ENCODE assay signal across 32 mouse cellular contexts in the genomic region with DNA sequence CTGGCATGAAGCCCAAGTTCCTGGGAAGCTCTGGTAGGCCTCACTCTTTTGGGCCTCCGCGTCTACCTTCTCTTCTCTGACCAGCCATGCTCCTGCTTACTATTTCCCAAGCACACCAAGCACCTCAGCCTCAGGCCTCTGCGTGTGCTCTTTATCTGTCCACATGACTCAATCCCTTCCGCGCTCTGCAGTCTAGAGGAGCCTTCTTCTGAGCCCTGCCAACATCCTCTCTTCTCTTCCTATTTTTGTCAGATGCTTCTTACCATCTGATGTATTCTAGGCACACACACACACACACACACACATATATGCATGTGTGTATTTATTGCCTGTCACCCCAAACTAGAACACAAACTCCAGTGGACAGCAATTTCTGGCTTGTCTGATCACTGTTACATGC.
"Had no signal": no experiment of that assay in that cellular context is flagged by ENCODE, and none has a peak within 500 bp of the region (broad histone marks: within the 10 kb centered on the region; RNA-seq: fewer than 3 reads in every experiment).

No protein-coding gene starts in this region.

- H3K27ac ChIP-seq: limb, embryonic 10.5 days; limb, embryonic 12.5 days; limb, embryonic 13.5 days; limb, embryonic 15.5 days; liver, embryonic 12.5 days; liver, embryonic 13.5 days; liver, embryonic 14.5 days; liver, embryonic 15.5 days; lung, embryonic 15.5 days; macrophage; midbrain, embryonic 10.5 days; midbrain, embryonic 12.5 days; midbrain, embryonic 13.5 days; midbrain, embryonic 15.5 days; neural tube, embryonic 12.5 days had no signal

- ATAC-seq: liver, embryonic 12.5 days; liver, postnatal 0 days; lung, postnatal 0 days; midbrain, embryonic 13.5 days; midbrain, embryonic 15.5 days; midbrain, embryonic 16.5 days had no signal

- H3K4me2 ChIP-seq: limb, embryonic 12.5 days; limb, embryonic 13.5 days; limb, embryonic 15.5 days; liver, embryonic 11.5 days; liver, embryonic 12.5 days; liver, embryonic 13.5 days; liver, embryonic 15.5 days; lung, embryonic 14.5 days; lung, embryonic 15.5 days; midbrain, embryonic 11.5 days; midbrain, embryonic 12.5 days; midbrain, embryonic 13.5 days; midbrain, embryonic 15.5 days; neural tube, embryonic 12.5 days had no signal

- H3K36me3 ChIP-seq: limb, embryonic 10.5 days; limb, embryonic 12.5 days; limb, embryonic 13.5 days; liver, embryonic 12.5 days; liver, embryonic 13.5 days; liver, embryonic 15.5 days; lung, embryonic 15.5 days; midbrain, embryonic 10.5 days; midbrain, embryonic 12.5 days; midbrain, embryonic 13.5 days; midbrain, embryonic 15.5 days; neural tube, embryonic 12.5 days had no signal

- H3K9me3 ChIP-seq: limb, embryonic 10.5 days; limb, embryonic 12.5 days; limb, embryonic 13.5 days; limb, embryonic 15.5 days; liver, embryonic 12.5 days; liver, embryonic 13.5 days; liver, embryonic 15.5 days; lung, embryonic 15.5 days; megakaryocyte, embryonic 14.5 days; midbrain, embryonic 10.5 days; midbrain, embryonic 12.5 days; midbrain, embryonic 13.5 days; midbrain, embryonic 15.5 days; neural tube, embryonic 12.5 days had no signal

- H3K4me3 ChIP-seq: limb, embryonic 10.5 days; limb, embryonic 12.5 days; limb, embryonic 13.5 days; limb, embryonic 15.5 days; liver, embryonic 12.5 days; liver, embryonic 13.5 days; liver, embryonic 15.5 days; lung, embryonic 15.5 days; megakaryocyte, embryonic 14.5 days; midbrain, embryonic 10.5 days; midbrain, embryonic 12.5 days; midbrain, embryonic 13.5 days; midbrain, embryonic 15.5 days; myocyte; neural tube, embryonic 12.5 days had no signal

- H3K27me3 ChIP-seq: limb, embryonic 12.5 days; limb, embryonic 13.5 days; limb, embryonic 15.5 days; liver, embryonic 12.5 days; liver, embryonic 13.5 days; liver, embryonic 15.5 days; lung, embryonic 15.5 days; midbrain, embryonic 12.5 days; midbrain, embryonic 13.5 days; midbrain, embryonic 15.5 days; neural tube, embryonic 12.5 days had no signal

- DNase-seq: left cerebral cortex, postnatal 4 days; liver; liver, embryonic 13.5 days; liver, postnatal 0 days; lung, adult 18-20 months; lung, adult 2 months; lung, embryonic 14.5 days; lung, postnatal 10 days; lung, postnatal 14 days; lung, postnatal 36 days; lung, postnatal 4 days; midbrain, embryonic 14.5 days had no signal

- H3K4me1 ChIP-seq: limb, embryonic 10.5 days; limb, embryonic 12.5 days; limb, embryonic 13.5 days; limb, embryonic 15.5 days; liver, embryonic 12.5 days; liver, embryonic 13.5 days; lung, embryonic 15.5 days; midbrain, embryonic 10.5 days; midbrain, embryonic 12.5 days; midbrain, embryonic 13.5 days; midbrain, embryonic 15.5 days; neural tube, embryonic 12.5 days had no signal

- H3K9ac ChIP-seq: limb, embryonic 12.5 days; limb, embryonic 13.5 days; limb, embryonic 15.5 days; liver, embryonic 12.5 days; liver, embryonic 13.5 days; liver, embryonic 14.5 days; liver, embryonic 15.5 days; liver, postnatal 0 days; lung, embryonic 14.5 days; lung, embryonic 15.5 days; midbrain, embryonic 12.5 days; midbrain, embryonic 13.5 days; midbrain, embryonic 15.5 days; neural tube, embryonic 12.5 days had no signal
